Mouse (Mus musculus): Measurements from ENCODE around the gene Rap2b. TPM values are rescaled to one million over a fixed set of nuclear protein-coding genes. Genes with fewer than 3 reads are reported as not detected.

The Rap2b gene
- polyA plus RNA-seq, 1 experiment from 2014 or later: 8.4 TPM

DNA sequence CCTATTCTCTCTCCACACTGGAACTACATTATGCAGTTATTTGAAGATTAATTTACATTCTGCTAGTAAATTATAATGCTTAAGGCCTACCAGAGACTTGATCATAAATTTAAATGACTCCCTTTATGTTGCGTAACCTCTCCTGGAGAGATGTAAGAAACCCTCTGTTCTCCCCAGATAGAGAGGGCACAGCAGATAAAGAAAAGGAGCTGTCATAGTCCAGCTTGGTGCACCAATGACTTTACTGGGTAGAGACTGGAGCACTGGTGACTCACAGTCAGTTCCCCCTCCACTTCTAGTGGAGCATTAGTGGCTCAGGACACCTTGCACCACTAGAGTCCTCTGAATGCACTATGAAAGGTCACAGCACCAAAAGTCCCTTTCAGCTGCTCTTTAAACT is 31.4 kb downstream of the Rap2b start:
- H3K4me1 ChIP-seq: no peaks in the 10 kb centered on the region
- H3K9me3 ChIP-seq: no peaks in the 10 kb centered on the region
- no peak overlapping the region for H3K27ac ChIP-seq
- H3K9ac ChIP-seq: no peak overlapping the region
- no peaks in the 10 kb centered on the region for H3K27me3 ChIP-seq
- no peaks in the 10 kb centered on the region for H3K36me3 ChIP-seq
- 92% methylated on average over 1 of the region's 1 CpGs for WGBS
- no peak for ATAC-seq (ENCODE audit: borderline replicate concordance, extremely low read depth, low FRiP score, low TSS enrichment)
- no peak overlapping the region for H3K4me3 ChIP-seq
- no peak overlapping the region for H3K4me2 ChIP-seq

DNA sequence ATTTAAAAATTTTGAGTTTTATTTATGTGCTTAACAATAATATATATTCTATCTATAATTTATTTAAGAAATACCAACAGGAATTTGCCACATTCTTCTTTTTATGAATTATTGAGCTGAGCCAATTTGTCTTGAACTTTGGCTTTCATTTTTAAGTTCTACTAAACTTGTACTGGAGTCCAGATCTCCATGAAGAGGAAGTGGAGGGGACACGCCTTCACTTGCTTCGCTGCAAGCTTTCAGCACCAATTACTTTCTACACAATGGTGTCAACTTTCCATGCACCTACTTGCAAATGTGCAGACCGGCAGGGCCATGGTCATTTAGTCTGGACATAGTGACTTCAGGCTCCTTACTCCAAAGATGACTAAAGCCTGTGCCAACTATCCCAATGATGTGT is 32.1 kb downstream of the Rap2b start:
- no peak overlapping the region for H3K27ac ChIP-seq
- H3K4me2 ChIP-seq: no peak overlapping the region
- 70% methylated on average over 3 of the region's 3 CpGs for WGBS
- no peaks in the 10 kb centered on the region for H3K27me3 ChIP-seq
- H3K36me3 ChIP-seq: no peaks in the 10 kb centered on the region
- H3K9ac ChIP-seq: no peak overlapping the region
- H3K4me3 ChIP-seq: no peak overlapping the region
- H3K9me3 ChIP-seq: no peaks in the 10 kb centered on the region
- H3K4me1 ChIP-seq: no peaks in the 10 kb centered on the region
- no peak for ATAC-seq (ENCODE audit: borderline replicate concordance, extremely low read depth, low FRiP score, low TSS enrichment)

DNA sequence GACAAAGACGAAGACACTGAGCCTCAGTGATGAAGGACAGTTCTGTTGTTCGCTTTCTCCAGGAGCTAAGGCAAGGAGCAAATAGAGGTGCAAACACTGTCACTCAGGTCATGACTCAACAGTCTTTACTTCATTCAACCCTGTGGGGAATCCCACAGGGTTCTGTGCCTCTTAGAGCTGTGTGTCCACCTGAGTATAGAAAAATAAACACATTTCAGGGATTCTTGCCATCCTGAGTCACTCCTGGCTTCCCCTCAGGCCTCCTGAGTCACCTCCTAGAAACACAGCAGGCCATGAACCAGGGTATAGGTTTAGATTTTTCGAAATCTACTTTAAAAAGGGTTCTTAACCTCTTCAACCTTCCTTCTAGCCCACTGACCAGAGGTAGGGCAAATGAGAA is 33.9 kb downstream of the Rap2b start:
- Histone ChIP-seq H3K27me3 (no peaks in the 10 kb centered on the region), H3K4me1 (no peaks in the 10 kb centered on the region), H3K36me3 (no peaks in the 10 kb centered on the region), H3K9me3 (no peaks in the 10 kb centered on the region), H3K27ac (no peak overlapping the region), H3K4me3 (no peak overlapping the region), H3K9ac (no peak overlapping the region), H3K4me2 (no peak overlapping the region)
- ATAC-seq (ENCODE audit: borderline replicate concordance, extremely low read depth, low FRiP score, low TSS enrichment): no peak
- 74% methylated on average over 3 of the region's 3 CpGs for WGBS

DNA sequence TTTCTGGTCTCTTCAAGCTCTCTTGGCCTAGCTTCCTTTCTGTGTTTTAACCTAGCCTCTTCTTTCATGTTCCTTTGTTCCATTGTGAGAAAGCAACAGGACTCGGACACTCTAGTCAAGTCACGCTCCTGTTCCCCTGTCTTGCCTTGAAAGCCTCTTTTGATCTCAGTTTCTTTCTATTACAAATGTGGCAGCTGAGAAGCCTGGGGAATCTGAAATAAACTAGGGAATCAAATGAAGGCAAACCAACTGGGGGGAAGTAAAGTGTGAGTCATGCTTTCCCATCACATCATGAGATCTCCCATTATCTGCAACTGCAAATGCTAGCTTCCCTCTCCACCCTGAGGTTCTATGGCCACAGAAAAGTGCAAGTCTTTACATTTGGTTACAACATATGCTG is 35.3 kb downstream of the Rap2b start:
- no peak for ATAC-seq (ENCODE audit: borderline replicate concordance, extremely low read depth, low FRiP score, low TSS enrichment)
- Histone ChIP-seq H3K4me1 (no peaks in the 10 kb centered on the region), H3K9ac (no peak overlapping the region), H3K4me2 (no peak overlapping the region), H3K27me3 (no peaks in the 10 kb centered on the region), H3K36me3 (no peaks in the 10 kb centered on the region), H3K27ac (no peak overlapping the region), H3K4me3 (no peak overlapping the region), H3K9me3 (no peaks in the 10 kb centered on the region)
- 68% methylated on average over 2 of the region's 2 CpGs for WGBS

DNA sequence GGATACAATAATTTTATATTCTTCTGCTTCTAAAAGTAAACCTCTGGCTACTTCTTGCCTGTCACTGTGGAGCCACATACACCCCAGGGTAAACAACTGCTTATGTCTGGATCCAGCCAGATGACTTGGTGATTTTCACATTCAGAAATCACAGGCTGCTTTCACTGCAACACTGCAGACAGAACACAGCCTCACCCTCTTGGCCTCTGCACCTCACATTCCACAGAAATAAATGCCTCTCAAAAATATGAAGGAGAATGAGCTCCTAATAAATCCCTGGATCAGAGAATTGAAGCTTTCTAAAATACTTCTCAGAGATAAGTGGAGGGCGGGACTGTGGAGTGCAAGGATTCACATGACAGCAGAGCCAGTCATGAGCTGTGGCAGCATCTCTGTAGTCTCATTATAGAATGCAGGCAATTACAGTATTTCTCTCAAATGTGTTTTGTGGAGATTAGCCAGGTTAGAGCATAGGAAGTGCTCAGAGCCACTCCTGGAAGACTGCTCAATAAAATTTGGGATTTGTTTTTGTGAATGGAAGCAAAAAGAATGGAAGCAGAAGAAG is 39.5 kb downstream of the Rap2b start:
- H3K27ac ChIP-seq: no peak overlapping the region
- H3K4me2 ChIP-seq: no peak overlapping the region
- 36% methylated on average over 1 of the region's 1 CpGs for WGBS

DNA sequence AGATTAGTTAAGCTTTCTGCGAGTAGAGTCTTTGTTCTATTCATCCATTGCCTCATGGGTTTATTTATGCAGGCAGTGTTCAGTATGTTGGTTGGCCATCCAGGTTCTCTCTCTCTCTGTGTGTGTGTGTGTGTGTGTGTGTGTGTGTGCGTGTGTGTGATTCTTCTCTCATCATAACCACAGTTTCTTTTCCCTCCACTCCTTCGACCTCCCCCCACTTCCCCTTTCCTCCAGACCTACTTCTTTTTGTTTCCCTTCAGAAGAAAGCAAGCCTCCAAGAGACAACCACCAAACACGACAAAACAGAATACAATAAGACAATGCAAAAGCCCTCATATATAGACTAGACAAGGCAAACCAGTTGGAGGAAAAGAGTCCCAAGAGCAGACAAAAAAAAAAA is 45.5 kb downstream of the Rap2b start:
- H3K9ac ChIP-seq: no peak overlapping the region
- no peak overlapping the region for H3K4me2 ChIP-seq
- 0 out of 2 replicates have a peak, but pooled peaks cover 3% of the 10 kb centered on the region for H3K9me3 ChIP-seq
- no peak overlapping the region for H3K4me3 ChIP-seq
- no peak for ATAC-seq (ENCODE audit: borderline replicate concordance, extremely low read depth, low FRiP score, low TSS enrichment)
- no peaks in the 10 kb centered on the region for H3K4me1 ChIP-seq
- H3K36me3 ChIP-seq: no peaks in the 10 kb centered on the region
- whole genome bisulfite sequencing: 76% methylated on average over 4 of the region's 4 CpGs
- no peaks in the 10 kb centered on the region for H3K27me3 ChIP-seq
- H3K27ac ChIP-seq: no peak overlapping the region

More for the DNA sequence above, 39.5 kb downstream of the Rap2b start:
- no peak overlapping the region for H3K9ac ChIP-seq
- H3K4me1 ChIP-seq: no peaks in the 10 kb centered on the region
- no peak overlapping the region for H3K4me3 ChIP-seq
- no peaks in the 10 kb centered on the region for H3K36me3 ChIP-seq
- H3K27me3 ChIP-seq: no peaks in the 10 kb centered on the region
- H3K9me3 ChIP-seq: 0 out of 2 replicates have a peak, but pooled peaks cover 3% of the 10 kb centered on the region
- ATAC-seq (ENCODE audit: borderline replicate concordance, extremely low read depth, low FRiP score, low TSS enrichment): no peak

DNA sequence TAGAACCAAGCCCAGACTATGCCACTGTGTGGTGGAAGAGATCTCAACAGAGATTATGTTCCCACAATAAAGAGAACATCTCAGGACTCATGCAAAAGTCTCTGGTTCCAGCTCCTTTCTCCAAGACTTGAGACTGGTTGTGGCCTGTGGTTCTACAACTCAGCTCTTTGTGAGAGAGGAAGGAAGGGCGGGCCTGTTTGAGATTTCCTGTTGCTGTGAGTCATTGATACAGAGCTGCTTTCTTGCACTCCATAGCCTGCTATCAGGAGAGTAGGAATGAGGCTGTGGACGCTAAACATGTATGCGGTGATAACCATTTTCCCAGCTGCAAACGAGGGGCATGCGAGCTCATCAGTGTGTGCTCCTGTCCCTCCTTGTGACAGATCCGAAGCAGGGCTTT is 48.2 kb downstream of the Rap2b start:
- no peak overlapping the region for H3K27ac ChIP-seq
- H3K4me2 ChIP-seq: no peak overlapping the region
- no peak overlapping the region for H3K4me3 ChIP-seq
- no peaks in the 10 kb centered on the region for H3K36me3 ChIP-seq
- H3K9me3 ChIP-seq: 0 out of 2 replicates have a peak, but pooled peaks cover 3% of the 10 kb centered on the region
- H3K9ac ChIP-seq: no peak overlapping the region
- no peaks in the 10 kb centered on the region for H3K4me1 ChIP-seq
- no peak for ATAC-seq (ENCODE audit: borderline replicate concordance, extremely low read depth, low FRiP score, low TSS enrichment)
- H3K27me3 ChIP-seq: no peaks in the 10 kb centered on the region
- WGBS: 59% methylated on average over 6 of the region's 6 CpGs

DNA sequence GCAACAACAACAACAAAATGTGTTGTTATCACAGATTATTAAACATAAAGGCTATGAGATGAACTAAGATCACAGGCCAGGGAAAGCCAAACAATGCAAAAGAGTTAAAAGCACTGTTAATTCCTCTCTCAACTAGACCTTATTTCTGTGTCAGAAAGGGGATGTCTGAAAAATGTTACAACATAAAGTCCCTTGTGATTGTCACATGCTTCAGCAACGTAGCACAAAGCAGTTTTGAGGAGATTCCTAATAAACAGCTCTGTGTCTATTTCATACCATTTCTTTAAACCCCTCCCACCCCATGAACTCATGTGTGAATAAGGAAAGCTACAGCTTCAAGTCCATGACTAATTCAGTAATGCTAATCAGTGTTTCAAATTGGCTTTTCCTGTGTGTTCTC is 54.4 kb downstream of the Rap2b start:
- WGBS: 77% methylated on average over 1 of the region's 1 CpGs
- Histone ChIP-seq H3K27me3 (no peaks in the 10 kb centered on the region), H3K9ac (no peak overlapping the region), H3K36me3 (no peaks in the 10 kb centered on the region), H3K4me3 (no peak overlapping the region), H3K27ac (no peak overlapping the region), H3K9me3 (no peaks in the 10 kb centered on the region), H3K4me2 (no peak overlapping the region), H3K4me1 (no peaks in the 10 kb centered on the region)
- ATAC-seq (ENCODE audit: borderline replicate concordance, extremely low read depth, low FRiP score, low TSS enrichment): no peak

Other genes with a start within 250 kb of the Rap2b start
- not detected in 2 replicates for gene B430305J03Rik, start 4.3 kb downstream of the Rap2b start, polyA plus RNA-seq (2015; fragmentation: Nextera tagmentation; extraction: Ambion mirVana)